Mouse (Mus musculus) midbrain, embryonic 15.5 days (tissue): ENCODE measurements around the gene Rtel1. TPM values are rescaled to one million over a fixed set of nuclear protein-coding genes. Genes with fewer than 3 reads are reported as not detected.

ENCODE experiments used
- ATAC-seq: fragments of 200-750 bp; cut with Nextera tagmentation; replicated peaks from 2 replicates; pipeline ENCODE4 v1.8.0; 2017; ENCODE audit warnings: moderate TSS enrichment
- H3K27ac ChIP-seq: fragments of 300-500 bp; sonication (generic); 2 replicates; pipeline ENCODE4 v1.5.1; 2015; ENCODE audit warnings: mild to moderate bottlenecking, inconsistent platforms
- H3K27me3 ChIP-seq: fragments of 300-500 bp; sonication (generic); replicated peaks from 2 replicates; pipeline ENCODE4 v1.6.1; 2015; ENCODE audit warnings: inconsistent platforms
- H3K36me3 ChIP-seq: fragments of 300-500 bp; sonication (generic); replicated peaks from 2 replicates; pipeline ENCODE4 v1.6.1; 2015; ENCODE audit warnings: inconsistent platforms
- H3K4me1 ChIP-seq: fragments of 300-500 bp; sonication (generic); 2 replicates; pipeline ENCODE4 v1.6.1; 2015; ENCODE audit warnings: inconsistent platforms
- H3K4me2 ChIP-seq: fragments of 300-500 bp; sonication (generic); 2 replicates; pipeline ENCODE4 v1.6.1; 2015; ENCODE audit warnings: inconsistent platforms, mild to moderate bottlenecking, moderate library complexity
- H3K4me3 ChIP-seq: fragments of 300-500 bp; sonication (generic); 2 replicates; pipeline ENCODE4 v1.5.1; 2015; ENCODE audit warnings: mild to moderate bottlenecking, inconsistent platforms
- H3K9ac ChIP-seq: fragments of 300-500 bp; sonication (generic); 2 replicates; pipeline ENCODE4 v1.6.1; 2015; ENCODE audit warnings: mild to moderate bottlenecking, inconsistent platforms
- H3K9me3 ChIP-seq: fragments of 300-500 bp; sonication (generic); 2 replicates; pipeline ENCODE4 v1.6.1; 2016; ENCODE audit warnings: inconsistent platforms
- WGBS: fragments of 180-500 bp; shearing (Covaris S2); methylation state at CpG from one replicate; pipeline ENCODE4 v1.1.7; 2015; ENCODE audit warnings: mixed read lengths; 5-methylcytosine and 5-hydroxymethylcytosine counted together
- polyA plus RNA-seq: library from polyadenylated mRNA; unstranded; fragments of >200 nt; fragmentation: Nextera tagmentation; extraction: Ambion mirVana; gene quantifications from 2 replicates; pipeline ENCODE4 v1.2.1, GENCODE M21; 2015

The Rtel1 gene
- polyA plus RNA-seq, 1 experiment from 2014 or later, result 50.0 TPM

DNA sequence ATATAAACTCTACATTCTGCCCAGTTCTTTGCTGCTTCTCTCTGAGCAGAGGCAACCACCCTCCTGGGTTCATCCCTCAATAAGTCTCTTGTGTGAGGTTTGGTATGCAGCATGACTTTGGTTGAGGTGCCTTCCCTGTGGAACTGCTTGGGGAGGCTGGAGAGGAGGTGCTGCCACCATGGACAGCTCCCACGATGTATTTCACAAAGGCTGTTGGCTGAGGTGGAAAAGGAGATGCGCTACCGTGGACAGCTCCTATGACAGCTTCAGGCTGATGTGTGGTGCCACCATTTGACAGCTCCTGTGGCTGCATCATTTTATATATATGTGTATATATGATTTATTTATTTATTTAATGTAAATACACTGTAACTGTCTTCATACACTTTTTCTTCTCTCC, 17.5 kb upstream of the Rtel1 start:
- WGBS, result 28% methylated on average over 3 of the region's 3 CpGs
- H3K4me3 ChIP-seq, result no peak overlapping the region

DNA sequence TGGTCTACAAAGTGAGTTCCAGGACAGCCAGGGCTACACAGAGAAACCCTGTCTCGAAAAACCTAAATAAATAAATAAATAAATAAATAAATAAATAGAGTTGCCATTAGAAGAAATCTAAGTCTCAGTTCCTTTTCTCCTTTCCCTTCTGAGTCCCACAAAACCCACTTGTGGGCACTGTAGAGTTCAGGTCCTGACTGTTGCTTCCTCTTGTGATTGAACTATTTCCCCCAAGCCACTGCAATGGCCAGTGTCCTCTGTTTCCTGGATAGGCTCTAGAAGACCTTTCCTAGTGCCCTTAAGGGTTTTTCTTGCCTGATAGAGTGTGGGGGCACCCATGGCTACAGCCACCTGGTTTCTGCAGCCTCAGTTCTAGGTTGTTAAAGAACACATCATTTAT, 14.6 kb upstream of the Rtel1 start:
- Histone ChIP-seq H3K27ac (no peak overlapping the region), H3K9me3 (no peaks in the 10 kb centered on the region), H3K9ac (no peak overlapping the region), H3K4me3 (no peak overlapping the region), H3K36me3 (peaks cover 26% of the 10 kb centered on the region), H3K4me1 (no peaks in the 10 kb centered on the region; the same call in 1 of the 2 replicates), H3K27me3 (no peaks in the 10 kb centered on the region), H3K4me2 (no peak overlapping the region)
- 89% methylated on average over 1 of the region's 1 CpGs for WGBS
- no peak for ATAC-seq

More for the DNA sequence above, 17.5 kb upstream of the Rtel1 start:
- Histone ChIP-seq H3K27me3 (no peaks in the 10 kb centered on the region), H3K9ac (no peak overlapping the region), H3K4me2 (no peak overlapping the region), H3K27ac (no peak overlapping the region), H3K36me3 (peaks cover 11% of the 10 kb centered on the region), H3K4me1 (no peaks in the 10 kb centered on the region; the same call in 1 of the 2 replicates), H3K9me3 (no peaks in the 10 kb centered on the region)
- ATAC-seq, result no peak

- 10% methylated on average over 30 of the region's 30 CpGs for WGBS
- Histone ChIP-seq H3K4me2 (no peak overlapping the region), H3K4me1 (peaks cover 17% of the 10 kb centered on the region), H3K9me3 (no peaks in the 10 kb centered on the region), H3K9ac (no peak overlapping the region), H3K4me3 (no peak overlapping the region), H3K27ac (0 out of 2 replicates have a peak overlapping the region, but pooled peaks have one; percentile 9), H3K36me3 (peaks cover 26% of the 10 kb centered on the region), H3K27me3 (no peaks in the 10 kb centered on the region)
- peak; percentile 50 for ATAC-seq
These were observed 12.3 kb upstream of the Rtel1 start for GRCm38 (mm10) chr2:181307144-181307804.

DNA sequence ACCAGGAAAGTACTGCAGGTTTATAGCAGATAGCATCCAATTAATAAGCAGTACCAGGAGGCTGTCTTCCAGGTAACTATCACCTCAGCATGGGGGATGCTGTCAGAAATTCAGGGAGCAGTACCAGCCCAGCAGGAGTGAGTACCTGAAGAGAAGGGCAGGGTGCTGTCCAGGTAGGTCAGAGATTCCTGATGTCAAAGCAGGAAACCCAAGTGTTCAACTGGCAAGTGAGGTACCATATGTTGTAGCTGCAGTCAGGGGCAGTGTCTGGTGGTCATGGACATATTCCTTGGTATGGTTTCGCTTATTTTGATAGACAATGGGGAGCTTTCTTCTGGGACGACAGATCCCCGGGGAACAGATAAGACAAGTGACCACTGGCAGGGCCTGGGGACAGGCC, 7.1 kb upstream of the Rtel1 start:
- Histone ChIP-seq H3K4me1 (peaks cover 31% of the 10 kb centered on the region), H3K9me3 (no peaks in the 10 kb centered on the region), H3K9ac (peak overlapping the region; percentile 99), H3K4me2 (peak overlapping the region; percentile 80), H3K27me3 (no peaks in the 10 kb centered on the region), H3K4me3 (peak overlapping the region; percentile 97), H3K27ac (peak overlapping the region; percentile 97), H3K36me3 (peaks cover 15% of the 10 kb centered on the region)
- ATAC-seq, result no peak
- WGBS, result 57% methylated on average over 3 of the region's 3 CpGs

GRCm38 (mm10) chr2:181313006-181313343, 6.6 kb upstream of the Rtel1 start:
- Histone ChIP-seq H3K4me1 (peaks cover 31% of the 10 kb centered on the region), H3K27ac (peak overlapping the region; percentile 97), H3K9ac (peak overlapping the region; percentile 99), H3K36me3 (peaks cover 11% of the 10 kb centered on the region; the same call in 1 of the 2 replicates), H3K4me2 (peak overlapping the region; percentile 80), H3K9me3 (no peaks in the 10 kb centered on the region), H3K4me3 (peak overlapping the region; percentile 97), H3K27me3 (no peaks in the 10 kb centered on the region)
- ATAC-seq, result no peak
- 14% methylated on average over 5 of the region's 5 CpGs for whole genome bisulfite sequencing

GRCm38 (mm10) chr2:181313344-181314079, 6.0 kb upstream of the Rtel1 start:
- no peaks in the 10 kb centered on the region for H3K27me3 ChIP-seq
- peaks cover 31% of the 10 kb centered on the region for H3K4me1 ChIP-seq
- no peaks in the 10 kb centered on the region for H3K9me3 ChIP-seq
- H3K9ac ChIP-seq, result peak overlapping the region; percentile 99
- H3K27ac ChIP-seq, result peak overlapping the region; percentile 97
- H3K4me3 ChIP-seq, result peak overlapping the region; percentile 97
- WGBS, result under 1% methylated on average over 35 of the region's 35 CpGs
- H3K36me3 ChIP-seq, result peaks cover 6% of the 10 kb centered on the region; the same call in 1 of the 2 replicates
- peak overlapping the region; percentile 80 for H3K4me2 ChIP-seq
- peak; percentile 76 for ATAC-seq

DNA sequence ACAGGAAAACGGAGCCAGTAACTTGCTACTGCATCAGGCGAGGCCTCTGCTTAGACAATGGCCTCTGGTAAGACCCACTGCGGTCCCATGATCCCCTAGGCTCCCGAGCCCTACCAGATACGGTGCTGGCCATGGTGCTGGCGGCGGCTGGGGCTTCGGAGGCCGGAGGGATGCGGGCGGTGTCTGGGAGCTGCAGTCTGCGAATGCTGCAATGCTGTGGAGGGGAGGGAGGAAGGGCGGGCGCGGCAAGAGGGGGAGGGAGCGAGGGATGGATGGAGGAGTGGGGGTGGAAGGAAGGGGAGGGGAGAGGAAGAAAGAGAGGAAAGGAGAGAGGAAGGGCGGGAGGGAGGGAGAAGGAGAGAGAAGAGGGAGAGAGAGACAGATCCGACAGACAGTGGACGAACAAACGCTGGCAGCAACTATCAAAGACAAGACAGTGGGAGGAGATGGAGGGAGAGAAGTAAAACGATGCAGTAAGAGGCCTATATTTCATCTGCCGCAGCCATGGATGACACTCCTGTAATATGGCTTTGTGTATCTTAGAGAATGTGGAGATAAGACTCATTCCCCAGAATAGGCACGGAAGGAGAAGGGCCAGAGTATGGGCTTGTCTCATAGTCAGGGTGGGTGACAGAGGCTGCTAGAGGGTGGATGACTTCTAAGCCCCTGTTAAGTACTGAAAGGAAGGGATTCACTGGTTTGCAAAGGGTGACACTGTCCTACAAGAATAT, 5.3 kb upstream of the Rtel1 start, which contains the start of gene Stmn3:
Stmn3 (minus strand) TSS at position 421 of the 731 bp plus-strand sequence.
- no peaks in the 10 kb centered on the region for H3K27me3 ChIP-seq
- 3% methylated on average over 23 of the region's 23 CpGs for WGBS

GRCm38 (mm10) chr2:181320103-181320499, 562 bp downstream of the Rtel1 start:
- 16% methylated on average over 7 of the region's 7 CpGs for WGBS
- 0 out of 2 replicates have a peak, but pooled peaks have one; percentile 32 for ATAC-seq
- Histone ChIP-seq H3K27me3 (no peaks in the 10 kb centered on the region), H3K27ac (peak overlapping the region; percentile 74; the same call in 1 of the 2 replicates), H3K4me3 (peak overlapping the region; percentile 61), H3K36me3 (peaks cover 13% of the 10 kb centered on the region; the same call in 1 of the 2 replicates), H3K9ac (peak overlapping the region; percentile 49), H3K4me1 (peaks cover 16% of the 10 kb centered on the region), H3K4me2 (peak overlapping the region; percentile 79), H3K9me3 (no peaks in the 10 kb centered on the region)

More for the DNA sequence above, 5.3 kb upstream of the Rtel1 start, which contains the start of gene Stmn3:
- Histone ChIP-seq H3K4me1 (peaks cover 36% of the 10 kb centered on the region), H3K27ac (peak within 1 kb of the TSS; percentile 97), H3K9me3 (no peaks in the 10 kb centered on the region), H3K4me3 (peak within 1 kb of the TSS; percentile 97), H3K9ac (peak within 1 kb of the TSS; percentile 99), H3K4me2 (peak within 1 kb of the TSS; percentile 80), H3K36me3 (no peaks in the 10 kb centered on the region)
- ATAC-seq, result peak; percentile 91

DNA sequence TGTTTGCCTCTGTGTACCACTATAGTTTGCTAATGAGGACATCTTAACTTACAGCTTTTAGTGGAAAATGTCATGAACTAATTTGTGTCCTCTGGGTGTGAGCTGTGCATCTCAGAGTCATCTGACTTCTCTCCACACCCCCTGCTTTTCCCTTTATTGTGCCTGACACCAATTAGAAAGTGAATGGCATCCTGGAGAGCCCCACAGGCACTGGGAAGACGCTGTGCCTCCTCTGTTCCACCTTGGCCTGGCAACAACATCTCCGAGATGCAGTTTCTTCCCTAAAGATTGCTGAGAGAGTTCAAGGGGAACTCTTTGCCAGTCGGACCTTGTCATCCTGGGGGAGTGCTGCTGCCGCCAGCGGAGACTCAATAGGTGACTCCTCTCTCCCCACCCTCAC, 2.6 kb downstream of the Rtel1 start:
- no peak for ATAC-seq
- peaks cover 16% of the 10 kb centered on the region for H3K4me1 ChIP-seq
- H3K4me3 ChIP-seq, result no peak overlapping the region
- no peaks in the 10 kb centered on the region for H3K27me3 ChIP-seq
- peaks cover 24% of the 10 kb centered on the region; the same call in 1 of the 2 replicates for H3K36me3 ChIP-seq
- H3K9me3 ChIP-seq, result no peaks in the 10 kb centered on the region
- H3K27ac ChIP-seq, result no peak overlapping the region
- H3K4me2 ChIP-seq, result no peak overlapping the region
- no peak overlapping the region for H3K9ac ChIP-seq
- WGBS, result 69% methylated on average over 5 of the region's 5 CpGs

- Histone ChIP-seq H3K27ac (no peak overlapping the region), H3K9me3 (no peaks in the 10 kb centered on the region), H3K4me1 (no peaks in the 10 kb centered on the region), H3K4me3 (no peak overlapping the region), H3K9ac (no peak overlapping the region), H3K4me2 (no peak overlapping the region), H3K36me3 (peaks cover 37% of the 10 kb centered on the region), H3K27me3 (no peaks in the 10 kb centered on the region)
- no peak for ATAC-seq
- WGBS, result 94% methylated on average over 2 of the region's 2 CpGs
These were observed 6.6 kb downstream of the Rtel1 start for GRCm38 (mm10) chr2:181326098-181326497.

GRCm38 (mm10) chr2:181332542-181332941, 13.0 kb downstream of the Rtel1 start:
- no peaks in the 10 kb centered on the region for H3K27me3 ChIP-seq
- no peak overlapping the region for H3K27ac ChIP-seq
- H3K4me1 ChIP-seq, result no peaks in the 10 kb centered on the region
- ATAC-seq, result no peak
- H3K36me3 ChIP-seq, result peaks cover 29% of the 10 kb centered on the region
- H3K9ac ChIP-seq, result no peak overlapping the region
- no peak overlapping the region for H3K4me2 ChIP-seq
- H3K9me3 ChIP-seq, result no peaks in the 10 kb centered on the region
- H3K4me3 ChIP-seq, result no peak overlapping the region

DNA sequence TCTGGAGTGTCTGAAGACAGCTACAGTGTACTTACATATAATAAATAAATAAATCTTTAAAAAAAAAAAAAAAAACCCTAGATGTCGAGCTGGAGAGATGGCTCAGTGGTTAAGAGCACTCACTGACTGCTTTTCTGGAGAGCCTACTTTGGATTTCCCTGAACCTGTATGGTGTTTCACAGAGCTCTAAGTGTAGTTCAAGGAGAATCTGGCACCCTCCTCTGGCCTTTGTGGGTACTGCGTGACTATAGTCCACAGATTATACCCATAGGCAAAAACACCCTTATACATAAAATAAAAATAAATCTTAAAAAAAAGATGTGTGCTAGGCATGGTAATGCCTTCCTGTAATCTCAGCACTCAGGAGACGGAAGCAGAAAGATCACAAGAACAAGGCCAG, 14.5 kb downstream of the Rtel1 start:
- H3K9ac ChIP-seq, result no peak overlapping the region
- no peaks in the 10 kb centered on the region for H3K4me1 ChIP-seq
- H3K27ac ChIP-seq, result no peak overlapping the region
- WGBS, result 57% methylated on average over 3 of the region's 3 CpGs
- H3K4me2 ChIP-seq, result no peak overlapping the region
- H3K9me3 ChIP-seq, result no peaks in the 10 kb centered on the region
- H3K36me3 ChIP-seq, result peaks cover 23% of the 10 kb centered on the region
- no peak for ATAC-seq
- H3K4me3 ChIP-seq, result no peak overlapping the region
- H3K27me3 ChIP-seq, result no peaks in the 10 kb centered on the region
